Mouse (Mus musculus) embryonic facial prominence, embryonic 15.5 days (tissue): ENCODE data around the gene Pvrig. TPM values are rescaled to one million over a fixed set of nuclear protein-coding genes. Genes with fewer than 3 reads are reported as not detected.
"Not testable (repeated sequence)": the region's sequence is repeated elsewhere in the genome, so short reads cannot be mapped to it uniquely, and the experiment has no call there.

Experiments used
- ATAC-seq: fragments of 200-750 bp; cut with Nextera tagmentation; 2 replicates; pipeline ENCODE4 v1.8.0; 2017; ENCODE audit warnings: low read depth, moderate TSS enrichment; ENCODE audit not compliant: insufficient number of reproducible peaks, low FRiP score, low TSS enrichment
- H3K27ac ChIP-seq: fragments of 300-500 bp; sonication (generic); replicated peaks from 2 replicates; pipeline ENCODE4 v1.5.1; 2015; ENCODE audit warnings: mild to moderate bottlenecking, inconsistent platforms
- H3K27me3 ChIP-seq: fragments of 300-500 bp; sonication (generic); 2 replicates; pipeline ENCODE4 v1.6.1; 2015; ENCODE audit warnings: inconsistent platforms
- H3K36me3 ChIP-seq: fragments of 300-500 bp; sonication (generic); 2 replicates; pipeline ENCODE4 v1.6.1; 2015; ENCODE audit warnings: mild to moderate bottlenecking, inconsistent platforms
- H3K4me1 ChIP-seq: fragments of 300-500 bp; sonication (generic); 2 replicates; pipeline ENCODE4 v1.6.1; 2015; ENCODE audit warnings: inconsistent platforms
- H3K4me2 ChIP-seq: fragments of 300-500 bp; sonication (generic); replicated peaks from 2 replicates; pipeline ENCODE4 v1.6.1; 2015; ENCODE audit warnings: mild to moderate bottlenecking, inconsistent platforms
- H3K4me3 ChIP-seq: fragments of 300-500 bp; sonication (generic); replicated peaks from 2 replicates; pipeline ENCODE4 v1.5.1; 2015; ENCODE audit warnings: mild to moderate bottlenecking, inconsistent platforms
- H3K9ac ChIP-seq: fragments of 300-500 bp; sonication (generic); 2 replicates; pipeline ENCODE4 v1.6.1; 2015; ENCODE audit warnings: inconsistent platforms
- H3K9me3 ChIP-seq: fragments of 300-500 bp; sonication (generic); replicated peaks from 2 replicates; pipeline ENCODE4 v1.6.1; 2016; ENCODE audit warnings: inconsistent platforms
- WGBS: fragments of 180-500 bp; shearing (Covaris S2); methylation state at CpG from one replicate; pipeline ENCODE4 v1.1.7; 2015; 5-methylcytosine and 5-hydroxymethylcytosine counted together
- polyA plus RNA-seq: library from polyadenylated mRNA; unstranded; fragments of >200 nt; fragmentation: Nextera tagmentation; extraction: Ambion mirVana; gene quantifications from 2 replicates; pipeline ENCODE4 v1.2.1, GENCODE M21; 2015

Gene Pvrig
- polyA plus RNA-seq = 0.21 TPM in 1 of 2 replicates, not detected in the other

- Histone ChIP-seq H3K4me3 (no peak within 1 kb of the TSS), H3K4me2 (no peak within 1 kb of the TSS), H3K4me1 (no peaks in the 10 kb centered on the region), H3K9ac (no peak within 1 kb of the TSS), H3K9me3 (no peaks in the 10 kb centered on the region), H3K27ac (no peak within 1 kb of the TSS), H3K36me3 (no peaks in the 10 kb centered on the region), H3K27me3 (no peaks in the 10 kb centered on the region)
- 78% methylated on average over 2 of the region's 2 CpGs for WGBS
- no peak for ATAC-seq
These were observed at the start of gene Pvrig for GRCm38 (mm10) chr5:138341661-138342060. Gene Pvrig, plus strand, starts transcription at chr5:138341961.

- ATAC-seq = no peak
- no peak overlapping the region for H3K27ac ChIP-seq
- H3K4me1 ChIP-seq = no peaks in the 10 kb centered on the region
These were observed 47.6 kb upstream of the Pvrig start for GRCm38 (mm10) chr5:138294158-138294557.

GRCm38 (mm10) chr5:138299613-138300012 lies 42.1 kb upstream of the Pvrig start:
- Histone ChIP-seq H3K9me3 (no peaks in the 10 kb centered on the region), H3K36me3 (no peaks in the 10 kb centered on the region), H3K9ac (no peak overlapping the region), H3K4me1 (no peaks in the 10 kb centered on the region), H3K4me3 (no peak overlapping the region), H3K27ac (no peak overlapping the region), H3K4me2 (no peak overlapping the region), H3K27me3 (no peaks in the 10 kb centered on the region)
- WGBS = 73% methylated on average over 2 of the region's 2 CpGs
- ATAC-seq = no peak

More at GRCm38 (mm10) chr5:138294158-138294557, 47.6 kb upstream of the Pvrig start:
- H3K4me2 ChIP-seq = no peak overlapping the region
- H3K4me3 ChIP-seq = no peak overlapping the region
- no peak overlapping the region for H3K9ac ChIP-seq
- no peaks in the 10 kb centered on the region for H3K27me3 ChIP-seq
- no peaks in the 10 kb centered on the region for H3K36me3 ChIP-seq
- H3K9me3 ChIP-seq = no peaks in the 10 kb centered on the region

GRCm38 (mm10) chr5:138312795-138313194 lies 29.0 kb upstream of the Pvrig start:
- Histone ChIP-seq H3K27me3 (no peaks in the 10 kb centered on the region), H3K27ac (no peak overlapping the region), H3K4me1 (no peaks in the 10 kb centered on the region), H3K9me3 (no peaks in the 10 kb centered on the region), H3K4me2 (no peak overlapping the region), H3K4me3 (no peak overlapping the region), H3K36me3 (no peaks in the 10 kb centered on the region), H3K9ac (no peak overlapping the region)
- no peak for ATAC-seq
- WGBS = 85% methylated on average over 3 of the region's 3 CpGs

GRCm38 (mm10) chr5:138343216-138343615 lies 1.5 kb downstream of the Pvrig start:
- Histone ChIP-seq H3K9ac (no peak overlapping the region), H3K4me1 (no peaks in the 10 kb centered on the region), H3K4me2 (no peak overlapping the region), H3K9me3 (no peaks in the 10 kb centered on the region), H3K36me3 (no peaks in the 10 kb centered on the region), H3K4me3 (no peak overlapping the region), H3K27me3 (no peaks in the 10 kb centered on the region), H3K27ac (no peak overlapping the region)
- ATAC-seq = no peak
- WGBS = 86% methylated on average over 3 of the region's 3 CpGs

GRCm38 (mm10) chr5:138363208-138363607 lies 21.4 kb downstream of the Pvrig start:
- not testable (repeated sequence) for H3K9me3 ChIP-seq, H3K4me3 ChIP-seq, H3K27me3 ChIP-seq, H3K4me2 ChIP-seq, H3K4me1 ChIP-seq, H3K9ac ChIP-seq, H3K27ac ChIP-seq, H3K36me3 ChIP-seq, ATAC-seq
- WGBS = 85% methylated on average over 6 of the region's 7 CpGs

- H3K4me1 ChIP-seq, H3K27ac ChIP-seq, H3K9me3 ChIP-seq, ATAC-seq, H3K9ac ChIP-seq, H3K4me3 ChIP-seq, H3K27me3 ChIP-seq, H3K36me3 ChIP-seq, H3K4me2 ChIP-seq: not testable (repeated sequence)
- 89% methylated on average over 10 of the region's 10 CpGs for WGBS
These were observed 23.6 kb downstream of the Pvrig start for GRCm38 (mm10) chr5:138365347-138365746.

Other genes starting within 250 kb of the Pvrig start
- 54.0 and 58.1 TPM in 2 replicates for gene Zscan21, start 225.1 kb upstream of the Pvrig start, polyA plus RNA-seq
- gene Zfp113, start 186.2 kb upstream of the Pvrig start, polyA plus RNA-seq = 17.4 and 19.9 TPM in 2 replicates
- 303 and 321 TPM in 2 replicates for gene Cops6, start 180.9 kb upstream of the Pvrig start, polyA plus RNA-seq
- 26.9 and 27.4 TPM in 2 replicates for gene Ap4m1, start 170.0 kb upstream of the Pvrig start, polyA plus RNA-seq
- gene Mcm7, start 169.5 kb upstream of the Pvrig start, polyA plus RNA-seq = 141 and 142 TPM in 2 replicates
- gene Taf6, start 154.5 kb upstream of the Pvrig start, polyA plus RNA-seq = 77.2 and 87.7 TPM in 2 replicates
- gene Cnpy4, start 154.5 kb upstream of the Pvrig start, polyA plus RNA-seq = 61.1 and 65.6 TPM in 2 replicates
- 8.5 and 8.6 TPM in 2 replicates for gene Mblac1, start 147.6 kb upstream of the Pvrig start, polyA plus RNA-seq
- gene Nxpe5, start 116.1 kb upstream of the Pvrig start, polyA plus RNA-seq = not detected in 2 replicates
- 72.6 and 72.7 TPM in 2 replicates for gene Lamtor4, start 86.5 kb upstream of the Pvrig start, polyA plus RNA-seq
- 7.4 and 7.7 TPM in 2 replicates for gene BC037034, start 77.9 kb upstream of the Pvrig start, polyA plus RNA-seq
- 2.9 and 3.1 TPM in 2 replicates for gene Gal3st4, start 69.1 kb upstream of the Pvrig start, polyA plus RNA-seq
- 0.12 and 0.13 TPM in 2 replicates for gene Gm43720, start 62.0 kb upstream of the Pvrig start, polyA plus RNA-seq
- 24.7 and 30.0 TPM in 2 replicates for gene Gpc2, start 62.0 kb upstream of the Pvrig start, polyA plus RNA-seq
- 4.9 and 5.2 TPM in 2 replicates for gene Stag3, start 61.7 kb upstream of the Pvrig start, polyA plus RNA-seq
- gene Zfp157, start 99.5 kb downstream of the Pvrig start, polyA plus RNA-seq = 34.8 and 40.3 TPM in 2 replicates
- gene 1700123K08Rik, start 222.8 kb downstream of the Pvrig start, polyA plus RNA-seq = not detected in 2 replicates